Mouse (Mus musculus) heart, adult 9 months (tissue): ENCODE results near the gene Stbd1.
A peak's percentile ranks its signal among the peaks of the same experiment; 100 is the strongest.

Experiments used
- DNase-seq, 2 experiments: peaks; one replicate each; pipeline ENCODE4 v3.0.0; 2022; ENCODE audit warnings: low spot score in 2 of 2

The Stbd1 gene

GRCm38 (mm10) chr5:92602691-92603690, at the start of gene Stbd1:
TSS of gene Stbd1 (plus strand) at chr5:92603041.
- DNase-seq: peak; percentile 39 to 42

GRCm38 (mm10) chr5:92553939-92554338, 48.9 kb upstream of the Stbd1 start:
- DNase-seq: no peak

GRCm38 (mm10) chr5:92554443-92554842, 48.4 kb upstream of the Stbd1 start:
- DNase-seq: no peak

GRCm38 (mm10) chr5:92554891-92555511, 47.8 kb upstream of the Stbd1 start, which contains the start of gene Fam47e:
TSS of gene Fam47e (plus strand) at chr5:92555069.
- no peak for DNase-seq

GRCm38 (mm10) chr5:92555905-92556304, 46.9 kb upstream of the Stbd1 start:
- no peak for DNase-seq

GRCm38 (mm10) chr5:92557508-92557907, 45.3 kb upstream of the Stbd1 start:
- no peak for DNase-seq

GRCm38 (mm10) chr5:92560201-92560600, 42.6 kb upstream of the Stbd1 start:
- no peak for DNase-seq

GRCm38 (mm10) chr5:92562002-92562401, 40.8 kb upstream of the Stbd1 start:
- no peak for DNase-seq

- DNase-seq: no peak
These were observed 31.6 kb upstream of the Stbd1 start for GRCm38 (mm10) chr5:92571232-92571631.

- DNase-seq: no peak
These were observed 23.3 kb upstream of the Stbd1 start for GRCm38 (mm10) chr5:92579559-92579958.

- no peak for DNase-seq
These were observed 16.9 kb upstream of the Stbd1 start for GRCm38 (mm10) chr5:92585932-92586331.

GRCm38 (mm10) chr5:92595026-92595425, 7.8 kb upstream of the Stbd1 start:
- DNase-seq: no peak

GRCm38 (mm10) chr5:92596865-92597264, 6.0 kb upstream of the Stbd1 start:
- DNase-seq: no peak

GRCm38 (mm10) chr5:92599030-92599429, 3.8 kb upstream of the Stbd1 start:
- no peak for DNase-seq

- DNase-seq: peak; percentile 15 to 35
These were observed 1.8 kb downstream of the Stbd1 start for GRCm38 (mm10) chr5:92604452-92605247.

- no peak for DNase-seq
These were observed 4.8 kb downstream of the Stbd1 start for GRCm38 (mm10) chr5:92607492-92608229.

- DNase-seq: no peak
These were observed 9.9 kb downstream of the Stbd1 start for GRCm38 (mm10) chr5:92612756-92613155.

GRCm38 (mm10) chr5:92621883-92622282, 19.0 kb downstream of the Stbd1 start:
- DNase-seq: no peak

- DNase-seq: no peak
These were observed 25.1 kb downstream of the Stbd1 start for GRCm38 (mm10) chr5:92627896-92628295.

- no peak for DNase-seq
These were observed 30.7 kb downstream of the Stbd1 start for GRCm38 (mm10) chr5:92633526-92633925.

- DNase-seq: no peak
These were observed 32.1 kb downstream of the Stbd1 start for GRCm38 (mm10) chr5:92634916-92635315.
